Mouse (Mus musculus) heart, postnatal 4 days (tissue): ENCODE data around the gene Zfhx3. TPM values are rescaled to one million over a fixed set of nuclear protein-coding genes. Genes with fewer than 3 reads are reported as not detected.
A peak's percentile ranks its signal among the peaks of the same experiment; 100 is the strongest.

ENCODE experiments used
- DNase-seq: peaks from one replicate; pipeline ENCODE4 v3.0.0; 2021
- total RNA-seq, 2 experiments: library from RNA; stranded (reverse); gene quantifications; 2 replicates each; pipeline ENCODE4 v1.2.3; 2021

Gene Zfhx3
- total RNA-seq, 2 experiments from 2014 or later = 9.7 to 11.5 TPM

DNA sequence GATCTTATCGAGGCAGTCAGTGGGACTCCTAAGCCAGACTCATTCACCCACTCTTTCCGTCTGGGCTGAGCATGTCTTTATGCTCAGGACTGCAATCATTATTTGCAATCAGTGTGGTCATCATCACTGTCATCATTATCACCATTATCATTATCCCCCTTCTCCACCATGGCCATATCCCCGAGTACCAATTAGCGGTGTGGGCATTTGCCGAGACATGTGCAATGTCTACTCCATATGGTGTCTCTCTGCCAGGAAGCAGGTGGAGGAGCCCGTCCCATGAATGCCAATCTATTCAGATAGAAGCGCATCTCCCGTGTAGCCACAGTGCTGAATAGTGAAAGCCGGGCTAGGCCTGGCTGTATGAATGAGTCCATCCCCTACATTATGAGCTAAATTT is 747.2 kb downstream of the Zfhx3 start:
- no peak for DNase-seq

DNA sequence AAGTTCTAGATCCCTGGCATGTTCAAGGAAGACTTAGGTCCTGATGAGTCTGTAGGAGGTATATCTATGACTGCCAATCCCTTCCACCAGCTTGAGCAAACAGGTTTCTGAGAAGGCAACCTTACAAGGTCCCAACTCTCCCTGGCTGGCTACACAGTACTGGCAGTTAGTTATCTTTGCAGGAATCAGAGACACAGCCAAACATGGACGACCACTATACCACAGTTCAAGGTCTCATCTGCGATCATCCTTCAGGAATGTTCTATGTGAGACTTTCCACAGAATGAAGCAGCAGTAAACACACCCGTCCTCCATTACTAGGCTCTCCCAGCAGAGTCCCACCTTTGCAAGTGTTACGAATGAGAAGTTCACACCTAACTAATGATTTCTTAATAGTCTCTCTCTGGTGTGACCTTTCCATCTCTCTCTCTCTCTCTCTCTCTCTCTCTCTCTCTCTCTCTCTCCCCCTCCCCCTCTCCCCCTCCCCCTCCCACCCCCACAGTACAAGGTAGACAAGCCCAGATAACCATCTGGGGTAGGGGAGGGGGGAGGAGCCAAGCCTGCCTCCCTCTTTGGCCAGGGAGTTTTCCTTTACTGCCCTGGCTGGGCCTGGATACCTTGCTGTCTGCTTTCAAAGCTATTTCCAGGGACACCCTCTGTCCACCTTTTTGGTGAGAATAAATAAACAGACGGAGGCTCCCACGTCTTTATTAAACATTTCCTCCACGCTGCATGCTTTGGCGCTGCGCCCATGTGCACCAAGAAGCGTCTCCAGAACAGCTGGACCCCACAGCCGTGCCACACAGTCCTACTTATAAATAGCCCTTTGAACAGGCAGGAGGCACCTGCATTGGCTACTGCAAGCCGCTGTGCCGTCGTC is 748.4 kb downstream of the Zfhx3 start:
- DNase-seq = peak; percentile 53

DNA sequence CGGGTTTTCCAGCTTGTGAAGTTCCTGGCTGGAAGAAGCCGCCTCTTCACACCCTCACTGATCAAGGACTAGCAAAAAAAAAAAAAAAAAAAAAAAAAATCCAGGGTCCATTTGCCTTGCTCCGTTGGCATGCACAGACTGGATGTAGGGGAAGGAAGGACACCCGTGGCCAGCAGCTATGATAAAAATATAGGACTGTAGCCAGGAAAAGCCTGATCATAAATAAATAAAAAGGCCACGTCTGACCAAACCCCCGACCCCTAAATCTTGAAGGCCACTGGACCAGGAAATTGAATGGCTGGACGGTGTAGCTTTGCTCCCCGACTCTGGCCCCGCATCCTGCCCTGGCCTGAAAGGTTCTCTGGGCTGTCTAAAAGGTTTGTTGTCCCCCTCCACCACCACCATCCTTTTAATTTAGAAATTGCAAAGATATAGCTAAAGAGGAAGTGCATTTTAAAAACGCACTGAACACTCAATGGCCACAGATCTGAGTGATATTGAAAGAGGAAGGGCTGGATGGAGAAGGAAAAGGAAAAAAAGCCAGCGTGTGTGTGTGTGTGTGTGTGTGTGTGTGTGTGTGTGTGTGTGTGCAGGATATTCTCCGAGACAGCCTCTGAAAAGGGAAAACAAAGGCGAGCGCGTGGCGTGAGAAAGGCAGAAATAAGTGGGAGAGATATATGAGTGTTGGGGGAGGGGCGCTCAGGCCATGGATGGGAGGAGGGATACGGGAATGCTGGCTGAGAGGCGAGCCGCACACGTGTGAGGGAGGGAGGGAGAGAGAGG is 749.2 kb downstream of the Zfhx3 start:
- peak; percentile 65 for DNase-seq

GRCm38 (mm10) chr8:108692239-108692627 is 749.8 kb downstream of the Zfhx3 start:
- DNase-seq = no peak

DNA sequence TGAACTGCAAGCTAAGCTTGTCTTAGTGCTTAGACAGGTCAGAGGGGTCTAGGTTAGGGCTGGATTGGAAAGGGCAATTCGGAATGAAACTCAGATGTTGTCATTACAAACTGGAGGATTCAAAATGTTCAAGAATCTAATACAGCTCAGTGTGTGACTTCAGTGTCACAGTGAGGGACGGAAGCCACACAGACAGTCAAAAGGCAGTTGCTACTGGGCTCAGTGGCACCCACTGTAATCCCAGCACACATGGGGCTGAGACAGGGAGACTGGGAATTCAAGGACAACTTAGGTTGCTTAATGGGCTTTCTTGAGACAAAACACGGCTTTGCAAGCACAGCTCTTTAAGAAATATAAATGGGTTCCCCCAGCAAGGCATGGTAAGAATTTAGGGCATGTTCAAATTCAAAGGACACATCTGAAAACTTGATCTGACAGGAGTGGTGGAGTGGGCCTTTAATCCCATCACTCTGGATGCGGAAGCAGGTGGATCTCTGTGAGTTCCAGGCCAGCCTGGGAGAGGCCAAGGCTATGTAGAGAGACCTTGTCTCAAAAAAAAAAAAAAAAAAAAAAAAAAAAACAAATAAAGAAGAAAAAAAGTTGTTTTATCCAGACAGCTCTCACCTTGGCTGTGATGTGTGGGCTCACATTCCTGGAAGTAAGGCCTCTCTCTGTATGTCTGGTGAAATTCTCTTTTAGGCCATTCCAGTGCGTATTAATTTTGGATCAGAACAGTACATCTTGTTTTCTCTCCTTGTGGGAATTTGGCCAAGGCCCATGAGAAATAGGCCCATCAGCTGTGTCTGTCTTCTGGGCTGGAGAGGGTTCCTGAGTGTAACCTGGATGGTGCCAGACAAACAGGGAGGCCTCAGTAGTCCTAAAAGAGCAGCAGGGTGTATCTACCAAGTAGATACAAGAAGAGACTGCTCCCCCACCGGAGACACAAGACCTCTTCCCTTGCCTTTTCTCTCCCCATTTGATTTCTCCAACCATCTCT is 750.5 kb downstream of the Zfhx3 start:
- DNase-seq = no peak

DNA sequence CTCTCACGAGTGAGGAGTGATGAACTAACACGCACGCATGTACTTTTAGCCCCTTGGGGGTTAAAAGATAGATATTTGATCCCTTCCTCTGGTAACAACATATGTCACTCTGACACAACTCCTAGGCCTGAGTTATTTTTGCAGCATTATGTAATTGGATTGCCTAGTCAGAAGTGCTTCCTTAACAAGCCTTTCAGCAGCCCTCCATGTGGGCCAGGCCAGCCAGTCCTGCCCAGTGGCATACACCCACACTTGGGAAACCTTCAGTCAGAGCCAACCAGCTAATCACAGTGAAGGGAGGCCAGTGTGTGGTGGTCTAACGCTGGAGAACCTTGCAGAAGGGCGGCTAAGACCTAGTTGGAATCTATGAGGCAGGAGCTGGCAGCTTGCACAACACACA is 751.4 kb downstream of the Zfhx3 start:
- DNase-seq = no peak

GRCm38 (mm10) chr8:108694516-108694915 is 752.1 kb downstream of the Zfhx3 start:
- no peak for DNase-seq

GRCm38 (mm10) chr8:108695242-108695880 is 752.9 kb downstream of the Zfhx3 start:
- DNase-seq = no peak

DNA sequence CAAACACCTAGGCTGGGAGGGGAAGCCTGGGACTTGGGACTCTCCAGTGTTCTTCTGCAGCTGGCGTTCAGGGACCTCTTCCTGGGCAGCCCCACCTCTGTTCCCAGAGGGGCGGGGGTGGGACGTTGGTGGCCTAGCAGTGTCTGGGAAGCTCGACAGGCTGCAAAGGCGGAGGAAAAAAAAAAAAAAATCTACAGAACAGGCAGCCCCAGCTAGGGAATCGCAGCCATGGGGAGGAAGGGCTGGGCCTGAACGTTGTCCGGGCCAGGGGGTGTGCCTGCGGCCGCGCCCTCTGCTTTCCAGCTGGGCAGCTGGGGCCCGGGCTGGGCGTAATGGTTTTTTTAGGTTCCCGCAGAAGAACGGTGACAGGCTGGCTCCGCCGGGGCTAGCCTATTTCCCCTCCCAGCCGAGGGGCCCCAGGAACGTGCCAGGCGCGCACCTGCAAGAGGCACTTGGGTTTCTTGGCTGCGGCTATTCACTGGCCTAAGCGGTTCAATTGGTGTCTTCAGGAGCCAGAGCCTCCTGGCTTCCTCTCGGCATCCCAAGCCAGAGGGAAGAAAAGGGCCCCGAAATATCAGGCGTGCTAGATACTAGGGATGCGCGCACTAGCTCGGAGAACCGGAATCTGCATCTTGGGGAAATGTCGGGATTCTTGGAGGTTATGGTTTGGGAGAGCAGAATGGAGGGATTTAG is 753.6 kb downstream of the Zfhx3 start:
- DNase-seq = peak; percentile 36

DNA sequence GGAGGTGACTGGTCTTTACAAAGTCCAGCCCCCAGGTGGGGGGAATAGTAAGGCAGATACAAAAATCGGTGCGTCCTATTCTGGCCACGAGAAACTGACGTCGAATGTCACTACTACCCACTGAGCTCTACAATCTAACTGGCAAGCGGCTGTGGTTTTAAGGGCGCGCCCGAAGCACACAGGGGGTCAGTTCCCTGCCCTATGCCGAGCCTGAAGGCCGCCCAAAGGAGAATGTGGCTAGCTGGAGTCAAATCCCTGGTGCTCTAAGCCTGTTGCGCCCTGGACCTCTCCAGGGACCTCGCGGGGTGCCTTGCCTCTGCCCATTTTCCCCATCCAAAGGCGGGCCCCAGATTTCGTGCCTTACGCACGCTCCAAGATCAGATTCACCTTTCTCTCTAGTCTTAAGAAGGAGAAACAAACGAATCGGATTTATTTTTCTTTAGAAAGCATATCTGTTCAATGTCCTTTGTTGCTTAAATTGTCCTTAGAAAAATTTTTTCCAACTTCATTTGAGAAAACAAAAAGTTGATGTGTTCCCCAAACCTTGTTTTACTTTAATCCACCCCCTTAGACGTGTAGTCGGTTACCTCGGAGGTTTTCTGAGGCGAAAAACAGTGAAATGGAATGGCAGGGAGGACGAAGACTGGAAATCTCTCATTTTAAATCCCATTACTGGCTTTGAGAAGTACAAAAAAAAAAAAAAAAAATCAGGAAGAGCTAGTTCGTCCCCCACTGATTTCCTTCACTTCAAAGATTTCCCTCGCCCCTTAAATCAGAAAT is 754.4 kb downstream of the Zfhx3 start:
- DNase-seq = no peak

- no peak for DNase-seq
Measured at GRCm38 (mm10) chr8:108697589-108697988, 755.1 kb downstream of the Zfhx3 start.

GRCm38 (mm10) chr8:108698101-108698660 is 755.7 kb downstream of the Zfhx3 start:
- DNase-seq = no peak

GRCm38 (mm10) chr8:108699011-108699410 is 756.6 kb downstream of the Zfhx3 start:
- no peak for DNase-seq

DNA sequence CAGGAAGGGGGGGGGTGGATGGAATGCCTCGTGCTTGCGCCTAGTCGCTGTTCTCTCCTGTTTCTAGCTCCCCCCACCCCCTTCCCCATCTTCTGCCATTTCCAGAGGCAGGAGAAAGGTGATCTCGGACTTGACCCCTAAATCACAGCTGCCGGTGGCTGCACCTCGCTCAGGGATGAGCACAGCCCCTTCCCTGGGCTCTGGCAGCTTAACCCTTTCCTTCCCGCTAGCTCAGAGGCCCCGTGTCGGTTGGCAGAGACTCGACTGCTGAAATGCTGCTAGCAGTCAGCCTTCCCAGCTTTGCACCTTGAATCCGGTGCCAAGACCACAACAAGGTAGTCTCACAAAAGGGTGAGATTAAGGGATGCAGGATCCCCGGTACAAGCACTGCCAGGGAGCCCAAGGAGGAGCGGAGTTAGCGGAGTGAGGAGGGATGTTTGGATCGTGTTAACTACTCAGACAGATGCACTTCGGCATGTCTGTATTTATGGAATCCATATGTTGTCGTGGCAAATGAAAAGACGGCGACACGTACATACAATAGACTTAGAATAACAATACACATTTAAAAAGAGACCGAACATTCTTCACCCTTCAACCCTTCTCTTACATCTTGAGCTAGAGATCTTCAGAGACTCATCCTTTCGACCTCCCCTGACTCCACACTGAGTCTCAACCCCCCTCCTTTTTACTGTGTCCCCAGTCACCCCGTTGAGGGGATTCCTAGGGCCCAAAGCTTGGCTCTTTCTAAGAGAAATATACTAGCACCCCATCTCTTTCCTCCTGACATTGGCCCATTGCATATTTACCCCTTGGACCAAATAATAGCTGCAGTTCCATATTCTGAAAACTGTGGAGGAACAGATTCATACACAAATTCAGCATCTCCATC is 757.3 kb downstream of the Zfhx3 start:
- no peak for DNase-seq

DNA sequence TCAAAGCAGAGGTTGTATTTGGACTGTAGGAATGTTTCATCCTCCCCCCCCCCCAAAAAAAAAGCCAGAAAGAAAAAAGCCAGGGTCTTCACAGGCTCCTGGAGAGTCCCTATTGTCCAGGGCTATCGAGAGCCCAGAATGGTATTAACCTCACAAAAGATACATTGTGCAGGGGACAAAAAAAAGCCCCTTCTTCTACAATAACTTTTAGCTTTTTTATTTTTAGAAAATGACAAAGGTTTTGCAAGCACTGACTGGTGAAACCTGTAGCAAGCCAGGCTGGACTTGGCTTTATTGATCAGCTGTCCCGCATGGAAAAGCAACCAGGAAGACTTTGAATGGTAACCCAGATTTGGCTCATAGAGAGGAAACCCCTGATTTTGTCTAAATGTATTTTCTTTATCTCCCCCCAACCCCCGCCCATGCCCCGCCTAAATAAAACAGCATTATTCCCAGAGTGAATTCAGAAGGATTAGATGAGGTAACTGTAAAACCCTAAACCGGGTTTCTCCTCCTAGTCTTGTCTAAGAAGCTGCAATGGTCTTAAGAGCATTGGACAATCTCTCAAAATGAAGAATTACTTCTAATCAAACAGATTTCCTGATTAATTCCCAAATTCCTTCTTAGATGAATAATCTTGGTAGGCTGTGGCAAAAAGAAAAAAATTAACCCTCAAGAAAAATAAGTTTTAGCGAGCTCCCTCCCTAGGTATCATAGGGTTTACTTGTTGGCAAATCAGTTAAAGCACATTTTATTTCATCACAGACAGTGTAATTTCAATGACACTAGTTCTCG is 759.1 kb downstream of the Zfhx3 start:
- no peak for DNase-seq

DNA sequence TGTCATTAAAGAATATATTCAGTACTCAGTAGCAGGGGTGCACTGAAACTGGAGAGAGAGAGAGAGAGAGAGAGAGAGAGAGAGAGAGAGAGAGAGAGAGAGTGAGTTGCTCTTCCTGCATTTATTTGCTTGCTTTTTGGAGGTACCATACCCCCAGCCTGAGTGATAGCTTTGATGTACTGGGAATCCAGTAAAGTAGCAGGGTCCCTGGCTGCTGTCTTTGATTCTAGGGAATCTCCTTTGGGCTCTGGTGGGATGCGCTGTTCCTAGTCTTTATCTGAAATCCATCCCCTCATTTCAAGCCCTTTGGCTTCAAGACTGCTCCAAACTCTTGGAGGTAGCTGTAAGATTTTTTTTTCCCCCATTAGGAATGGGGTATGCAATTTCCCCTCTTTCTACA is 759.8 kb downstream of the Zfhx3 start:
- no peak for DNase-seq

DNA sequence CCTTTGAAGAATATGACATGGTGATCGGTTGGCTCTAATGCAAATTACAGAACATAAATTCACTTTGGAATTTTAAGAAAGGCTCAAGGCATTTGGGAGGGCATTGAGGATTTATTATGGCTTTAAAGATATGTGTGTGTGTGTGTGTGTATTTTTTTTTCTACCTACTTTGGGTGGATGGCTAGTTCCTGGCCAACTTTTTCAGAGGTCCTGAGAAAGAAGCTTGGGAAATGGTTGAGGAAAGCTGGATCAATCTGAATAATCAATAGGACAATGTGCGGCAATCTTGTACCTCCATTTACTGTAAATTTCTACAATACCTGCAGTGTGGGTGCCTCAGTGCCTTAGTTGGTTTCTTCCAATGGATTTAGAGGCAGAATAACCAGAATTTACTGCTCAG is 763.3 kb downstream of the Zfhx3 start:
- no peak for DNase-seq

DNA sequence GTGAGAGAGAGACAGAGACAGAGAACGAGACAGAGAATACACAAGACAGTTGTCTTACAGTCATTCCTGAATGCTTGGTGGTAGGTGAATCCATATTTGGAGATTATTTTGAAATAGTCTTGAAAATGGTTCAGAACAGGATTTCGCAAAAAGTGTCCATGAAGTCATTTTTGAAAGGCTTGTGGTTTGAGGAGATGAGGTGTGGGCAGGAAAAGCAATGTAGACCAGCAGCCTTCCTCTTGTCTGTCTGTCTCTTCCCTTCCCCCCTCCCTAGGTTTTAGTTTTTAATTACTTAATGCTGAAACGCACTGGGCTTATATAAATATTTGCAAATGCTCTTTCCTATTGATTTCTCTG is 764.0 kb downstream of the Zfhx3 start:
- no peak for DNase-seq
